Mouse (Mus musculus) heart, embryonic 13.5 days (tissue): ENCODE measurements around the gene Psmb6. TPM values are rescaled to one million over a fixed set of nuclear protein-coding genes. Genes with fewer than 3 reads are reported as not detected.

ENCODE experiments used
- ATAC-seq: fragments of 200-750 bp; cut with Nextera tagmentation; 2 replicates; pipeline ENCODE4 v1.8.0; 2017; ENCODE audit warnings: moderate TSS enrichment; ENCODE audit not compliant: insufficient number of reproducible peaks, low FRiP score, low TSS enrichment; ENCODE audit errors: extremely low read depth
- H3K27ac ChIP-seq: fragments of 300-500 bp; sonication (generic); replicated peaks from 2 replicates; pipeline ENCODE4 v1.5.1; 2015; ENCODE audit warnings: moderate library complexity, mild to moderate bottlenecking, inconsistent platforms
- H3K27me3 ChIP-seq: fragments of 300-500 bp; sonication (generic); replicated peaks from 2 replicates; pipeline ENCODE4 v1.6.1; 2015; ENCODE audit warnings: mild to moderate bottlenecking, inconsistent platforms
- H3K36me3 ChIP-seq: fragments of 300-500 bp; sonication (generic); 2 replicates; pipeline ENCODE4 v1.6.1; 2015; ENCODE audit warnings: mild to moderate bottlenecking, inconsistent platforms
- H3K4me1 ChIP-seq: fragments of 300-500 bp; sonication (generic); 2 replicates; pipeline ENCODE4 v1.6.1; 2015; ENCODE audit warnings: inconsistent platforms
- H3K4me2 ChIP-seq: fragments of 300-500 bp; sonication (generic); 2 replicates; pipeline ENCODE4 v1.6.1; 2015; ENCODE audit warnings: inconsistent platforms, mild to moderate bottlenecking, moderate library complexity
- H3K4me3 ChIP-seq: fragments of 300-500 bp; sonication (generic); 2 replicates; pipeline ENCODE4 v1.5.1; 2015; ENCODE audit warnings: moderate library complexity, mild to moderate bottlenecking, inconsistent platforms
- H3K9ac ChIP-seq: fragments of 300-500 bp; sonication (generic); 2 replicates; pipeline ENCODE4 v1.6.1; 2015; ENCODE audit warnings: inconsistent platforms, mild to moderate bottlenecking, moderate library complexity
- H3K9me3 ChIP-seq: fragments of 300-500 bp; sonication (generic); 2 replicates; pipeline ENCODE4 v1.6.1; 2016; ENCODE audit warnings: inconsistent platforms
- WGBS: fragments of 180-500 bp; shearing (Covaris S2); methylation state at CpG from one replicate; pipeline ENCODE4 v1.1.7; 2015; ENCODE audit warnings: mixed read lengths; 5-methylcytosine and 5-hydroxymethylcytosine counted together
- polyA plus RNA-seq: library from polyadenylated mRNA; unstranded; fragments of >200 nt; fragmentation: Nextera tagmentation; extraction: Ambion mirVana; gene quantifications from 2 replicates; pipeline ENCODE4 v1.2.1, GENCODE M21; 2015

Gene Psmb6
- 636 and 691 TPM in 2 replicates for polyA plus RNA-seq

DNA sequence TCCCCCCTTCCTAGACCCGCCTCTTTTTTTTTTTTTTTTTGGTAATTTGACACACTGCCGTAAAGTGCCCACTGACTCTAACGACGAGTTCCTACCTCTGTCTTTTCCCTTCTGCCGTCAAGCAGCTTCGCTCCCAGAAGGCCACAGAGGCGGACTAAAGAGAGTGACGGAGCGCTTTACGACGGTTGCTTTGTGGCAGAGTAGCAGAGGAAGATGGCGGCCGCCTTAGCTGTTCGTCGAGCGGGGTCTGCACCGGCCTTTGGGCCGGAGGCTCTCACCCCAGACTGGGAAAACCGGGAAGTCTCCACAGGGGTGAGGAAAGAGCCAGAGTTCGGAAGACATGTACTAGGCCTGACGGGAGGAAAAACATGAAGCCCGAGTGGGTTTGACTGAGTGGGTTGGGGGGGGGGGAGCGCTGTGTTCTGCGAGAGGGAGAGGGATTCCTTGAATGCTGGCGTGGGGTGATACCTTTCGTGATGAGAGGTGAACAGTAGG is at the start of gene Psmb6:
TSS of gene Psmb6 (plus strand) at position 184 of the 495 bp plus-strand sequence.
- Histone ChIP-seq H3K27me3 (no peaks in the 10 kb centered on the region), H3K4me3 (peak within 1 kb of the TSS; percentile 65), H3K27ac (no peak within 1 kb of the TSS), H3K4me2 (peak within 1 kb of the TSS; percentile 83), H3K36me3 (peaks cover 35% of the 10 kb centered on the region), H3K4me1 (peaks cover 20% of the 10 kb centered on the region), H3K9ac (peak within 1 kb of the TSS; percentile 84), H3K9me3 (no peaks in the 10 kb centered on the region)
- ATAC-seq: peak; percentile 88
- WGBS: under 1% methylated on average over 25 of the region's 26 CpGs

GRCm38 (mm10) chr11:70485498-70485897 is 39.7 kb upstream of the Psmb6 start:
- H3K9ac ChIP-seq: no peak overlapping the region
- H3K36me3 ChIP-seq: no peaks in the 10 kb centered on the region
- no peak overlapping the region for H3K27ac ChIP-seq
- no peaks in the 10 kb centered on the region for H3K9me3 ChIP-seq
- no peak overlapping the region for H3K4me3 ChIP-seq
- no peaks in the 10 kb centered on the region for H3K27me3 ChIP-seq
- 55% methylated on average over 2 of the region's 2 CpGs for WGBS
- H3K4me2 ChIP-seq: no peak overlapping the region
- ATAC-seq: no peak
- no peaks in the 10 kb centered on the region for H3K4me1 ChIP-seq

GRCm38 (mm10) chr11:70487816-70488215 is 37.4 kb upstream of the Psmb6 start:
- H3K36me3 ChIP-seq: no peaks in the 10 kb centered on the region
- H3K4me1 ChIP-seq: no peaks in the 10 kb centered on the region
- no peaks in the 10 kb centered on the region for H3K27me3 ChIP-seq
- H3K27ac ChIP-seq: no peak overlapping the region
- no peak overlapping the region for H3K4me3 ChIP-seq
- H3K9ac ChIP-seq: no peak overlapping the region
- H3K4me2 ChIP-seq: no peak overlapping the region
- 40% methylated on average over 4 of the region's 4 CpGs for WGBS
- H3K9me3 ChIP-seq: no peaks in the 10 kb centered on the region
- no peak for ATAC-seq

GRCm38 (mm10) chr11:70489138-70489537 is 36.0 kb upstream of the Psmb6 start:
- no peak overlapping the region for H3K9ac ChIP-seq
- no peak overlapping the region for H3K4me3 ChIP-seq
- no peak for ATAC-seq
- no peaks in the 10 kb centered on the region for H3K27me3 ChIP-seq
- 82% methylated on average over 3 of the region's 3 CpGs for WGBS
- H3K4me2 ChIP-seq: no peak overlapping the region
- H3K27ac ChIP-seq: no peak overlapping the region
- H3K9me3 ChIP-seq: no peaks in the 10 kb centered on the region
- H3K36me3 ChIP-seq: no peaks in the 10 kb centered on the region
- H3K4me1 ChIP-seq: no peaks in the 10 kb centered on the region

- no peak overlapping the region for H3K4me2 ChIP-seq
- no peak overlapping the region for H3K4me3 ChIP-seq
- no peaks in the 10 kb centered on the region for H3K36me3 ChIP-seq
- H3K27ac ChIP-seq: no peak overlapping the region
- no peaks in the 10 kb centered on the region for H3K4me1 ChIP-seq
- H3K9ac ChIP-seq: no peak overlapping the region
- no peaks in the 10 kb centered on the region for H3K27me3 ChIP-seq
- ATAC-seq: no peak
- WGBS: 66% methylated on average over 6 of the region's 6 CpGs
- no peaks in the 10 kb centered on the region for H3K9me3 ChIP-seq
Measured at GRCm38 (mm10) chr11:70489684-70490083, 35.5 kb upstream of the Psmb6 start.

DNA sequence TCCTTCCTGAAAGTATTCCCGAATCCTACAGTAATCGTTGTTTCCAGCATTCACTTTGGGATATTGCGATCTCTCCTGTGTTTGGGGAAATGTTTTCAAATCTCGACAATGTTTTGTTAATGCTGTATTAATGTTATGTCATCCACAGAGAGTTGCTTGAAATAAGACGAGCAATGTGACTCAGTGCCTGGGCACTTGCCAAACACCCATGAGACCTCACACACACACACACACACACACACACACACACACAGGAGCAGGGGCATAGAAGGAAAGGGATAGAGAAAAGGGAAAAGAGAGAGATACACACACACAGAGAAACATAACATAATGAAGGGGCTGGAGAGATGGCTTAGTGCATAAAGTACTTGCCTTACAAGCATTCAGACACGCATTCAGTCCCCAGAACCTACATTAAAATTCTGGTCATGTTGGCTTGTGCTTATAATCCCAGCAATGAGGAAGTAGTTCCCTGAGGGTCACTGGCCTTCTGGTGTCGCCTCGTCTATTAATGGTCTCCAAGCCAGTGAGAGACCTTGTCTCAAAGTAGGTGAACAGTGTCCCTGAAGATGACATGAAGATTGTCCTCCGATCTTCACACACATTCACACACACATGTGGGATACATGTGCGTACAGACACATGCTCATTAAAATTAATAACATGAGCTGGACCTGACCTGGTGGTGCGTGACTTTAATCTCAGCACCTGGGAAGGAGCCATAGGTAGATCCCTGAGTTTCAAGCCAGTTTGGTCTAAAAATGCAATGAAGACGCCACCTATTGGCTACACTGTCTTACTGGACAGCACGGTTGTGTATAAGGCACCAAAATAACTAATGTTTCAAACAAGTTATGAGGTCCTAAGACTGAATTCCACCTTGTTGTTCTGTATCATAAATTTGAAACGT is 25.3 kb upstream of the Psmb6 start:
- H3K9me3 ChIP-seq: no peaks in the 10 kb centered on the region
- WGBS: 64% methylated on average over 14 of the region's 14 CpGs
- no peak overlapping the region for H3K4me3 ChIP-seq
- H3K9ac ChIP-seq: no peak overlapping the region
- no peaks in the 10 kb centered on the region for H3K4me1 ChIP-seq
- no peaks in the 10 kb centered on the region for H3K36me3 ChIP-seq
- no peak overlapping the region for H3K4me2 ChIP-seq
- no peak overlapping the region for H3K27ac ChIP-seq
- no peak for ATAC-seq
- H3K27me3 ChIP-seq: 0 out of 2 replicates have a peak, but pooled peaks cover 5% of the 10 kb centered on the region

DNA sequence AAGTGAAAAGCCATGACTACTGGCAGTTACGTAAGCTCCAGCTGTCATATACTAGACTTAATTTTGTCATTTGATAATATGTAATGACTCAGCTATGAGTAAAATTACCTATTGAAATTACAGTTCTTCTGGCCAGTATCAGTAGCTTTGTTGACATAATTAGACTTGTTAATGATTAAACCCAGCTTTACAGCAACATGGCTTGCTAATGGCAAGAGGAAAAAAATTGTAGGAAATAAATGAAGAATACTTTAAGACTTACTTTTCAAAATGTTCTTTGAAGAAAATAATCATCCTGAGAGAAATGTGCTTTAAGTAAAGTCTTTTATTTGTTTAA is 24.7 kb upstream of the Psmb6 start:
- no peaks in the 10 kb centered on the region for H3K36me3 ChIP-seq
- no peak overlapping the region for H3K4me3 ChIP-seq
- no peak overlapping the region for H3K4me2 ChIP-seq
- ATAC-seq: no peak
- no peak overlapping the region for H3K27ac ChIP-seq
- peaks cover 11% of the 10 kb centered on the region; the same call in 1 of the 2 replicates for H3K27me3 ChIP-seq
- H3K9ac ChIP-seq: no peak overlapping the region
- WGBS: 88% methylated on average over 1 of the region's 1 CpGs
- H3K4me1 ChIP-seq: no peaks in the 10 kb centered on the region
- no peaks in the 10 kb centered on the region for H3K9me3 ChIP-seq

DNA sequence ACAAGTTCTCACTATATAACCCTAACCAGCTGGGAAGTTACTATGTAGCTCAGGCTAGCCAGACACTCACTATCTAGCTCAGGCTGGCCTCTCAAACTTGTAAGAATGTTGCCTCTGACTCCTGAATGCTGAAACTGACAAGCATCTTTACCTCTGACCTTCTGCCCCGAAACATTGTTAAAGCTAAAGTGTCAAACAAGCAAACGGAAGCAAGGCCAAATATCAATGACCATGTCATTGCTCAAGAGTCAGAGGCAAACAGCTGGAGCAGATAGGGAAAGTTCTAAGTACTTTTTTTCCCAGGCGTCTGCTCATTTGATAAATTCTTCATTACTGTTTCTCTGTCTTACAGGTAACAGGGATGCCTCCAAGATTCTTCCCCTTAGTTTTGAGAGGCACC is 23.1 kb upstream of the Psmb6 start:
- H3K27ac ChIP-seq: no peak overlapping the region
- H3K4me1 ChIP-seq: no peaks in the 10 kb centered on the region
- H3K4me3 ChIP-seq: no peak overlapping the region
- no peaks in the 10 kb centered on the region for H3K9me3 ChIP-seq
- ATAC-seq: no peak
- WGBS: 49% methylated on average over 3 of the region's 3 CpGs
- peaks cover 15% of the 10 kb centered on the region; the same call in 1 of the 2 replicates for H3K27me3 ChIP-seq
- H3K4me2 ChIP-seq: no peak overlapping the region
- no peaks in the 10 kb centered on the region for H3K36me3 ChIP-seq
- H3K9ac ChIP-seq: no peak overlapping the region

DNA sequence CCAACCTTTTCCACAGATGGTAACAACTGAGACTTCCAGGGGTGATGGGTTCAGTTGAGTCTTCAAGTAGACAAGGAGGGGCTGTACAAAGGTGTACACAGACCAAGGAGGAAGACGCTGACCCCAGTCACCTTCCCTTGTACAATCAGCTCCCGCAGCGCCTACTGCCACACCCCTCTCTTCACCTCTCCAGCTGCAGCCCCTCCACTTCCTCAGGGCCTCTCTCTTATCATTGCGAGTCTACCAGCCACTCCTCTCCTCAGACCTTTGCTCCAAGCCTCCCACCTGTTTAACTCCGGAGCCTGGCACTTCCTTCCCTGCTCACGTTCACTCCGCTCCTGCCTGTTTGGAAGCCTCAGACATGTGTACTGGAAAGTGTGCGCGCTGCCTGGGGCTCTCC is 20.2 kb upstream of the Psmb6 start, which contains the start of gene Tm4sf5:
TSS of gene Tm4sf5 (plus strand) at position 275 of the 400 bp plus-strand sequence.
- H3K4me1 ChIP-seq: peaks cover 3% of the 10 kb centered on the region; the same call in 1 of the 2 replicates
- H3K27ac ChIP-seq: no peak within 1 kb of the TSS
- H3K27me3 ChIP-seq: peaks cover 40% of the 10 kb centered on the region
- 41% methylated on average over 9 of the region's 9 CpGs for WGBS
- no peak within 1 kb of the TSS for H3K9ac ChIP-seq
- H3K9me3 ChIP-seq: no peaks in the 10 kb centered on the region
- no peak for ATAC-seq
- H3K4me3 ChIP-seq: no peak within 1 kb of the TSS
- no peak within 1 kb of the TSS for H3K4me2 ChIP-seq
- H3K36me3 ChIP-seq: no peaks in the 10 kb centered on the region

DNA sequence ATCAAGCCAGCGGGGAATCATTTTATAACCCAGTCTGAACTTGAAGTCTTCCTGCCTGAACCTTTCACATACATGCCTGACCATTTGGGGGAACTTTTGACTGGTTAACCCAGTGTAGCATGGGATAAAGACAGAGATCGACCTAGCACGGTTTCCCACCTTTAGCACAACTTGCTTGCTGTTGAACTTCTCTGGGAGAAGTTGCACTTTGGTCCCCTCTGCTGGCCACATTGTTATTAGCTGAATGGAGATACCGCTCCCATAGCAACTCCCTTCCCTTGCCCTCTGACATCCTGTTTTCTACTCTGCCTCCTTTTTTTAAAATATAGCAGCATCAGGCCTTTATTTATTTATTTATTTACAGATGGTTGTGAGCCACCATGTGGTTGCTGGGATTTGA is 18.8 kb upstream of the Psmb6 start:
- Histone ChIP-seq H3K4me1 (peaks cover 9% of the 10 kb centered on the region; the same call in 1 of the 2 replicates), H3K36me3 (no peaks in the 10 kb centered on the region), H3K9ac (no peak overlapping the region), H3K27ac (no peak overlapping the region), H3K4me3 (no peak overlapping the region), H3K27me3 (peaks cover 49% of the 10 kb centered on the region), H3K4me2 (peak overlapping the region; percentile 37; the same call in 1 of the 2 replicates), H3K9me3 (no peaks in the 10 kb centered on the region)
- no peak for ATAC-seq
- WGBS: 22% methylated on average over 4 of the region's 4 CpGs

- Histone ChIP-seq H3K4me2 (no peak overlapping the region), H3K4me3 (no peak overlapping the region), H3K27me3 (peaks cover 49% of the 10 kb centered on the region), H3K4me1 (peaks cover 9% of the 10 kb centered on the region; the same call in 1 of the 2 replicates), H3K9me3 (no peaks in the 10 kb centered on the region), H3K27ac (no peak overlapping the region), H3K9ac (no peak overlapping the region), H3K36me3 (no peaks in the 10 kb centered on the region)
- ATAC-seq: no peak
- 67% methylated on average over 7 of the region's 7 CpGs for WGBS
Measured at GRCm38 (mm10) chr11:70506962-70507515, 18.1 kb upstream of the Psmb6 start.
